Mouse (Mus musculus): Measurements from ENCODE around the gene Elovl1. TPM values are rescaled to one million over a fixed set of nuclear protein-coding genes. Genes with fewer than 3 reads are reported as not detected.

The Elovl1 gene
- 111 and 116 TPM in 2 replicates for polyA plus RNA-seq (2015; fragmentation: Nextera tagmentation; extraction: Ambion mirVana)

DNA sequence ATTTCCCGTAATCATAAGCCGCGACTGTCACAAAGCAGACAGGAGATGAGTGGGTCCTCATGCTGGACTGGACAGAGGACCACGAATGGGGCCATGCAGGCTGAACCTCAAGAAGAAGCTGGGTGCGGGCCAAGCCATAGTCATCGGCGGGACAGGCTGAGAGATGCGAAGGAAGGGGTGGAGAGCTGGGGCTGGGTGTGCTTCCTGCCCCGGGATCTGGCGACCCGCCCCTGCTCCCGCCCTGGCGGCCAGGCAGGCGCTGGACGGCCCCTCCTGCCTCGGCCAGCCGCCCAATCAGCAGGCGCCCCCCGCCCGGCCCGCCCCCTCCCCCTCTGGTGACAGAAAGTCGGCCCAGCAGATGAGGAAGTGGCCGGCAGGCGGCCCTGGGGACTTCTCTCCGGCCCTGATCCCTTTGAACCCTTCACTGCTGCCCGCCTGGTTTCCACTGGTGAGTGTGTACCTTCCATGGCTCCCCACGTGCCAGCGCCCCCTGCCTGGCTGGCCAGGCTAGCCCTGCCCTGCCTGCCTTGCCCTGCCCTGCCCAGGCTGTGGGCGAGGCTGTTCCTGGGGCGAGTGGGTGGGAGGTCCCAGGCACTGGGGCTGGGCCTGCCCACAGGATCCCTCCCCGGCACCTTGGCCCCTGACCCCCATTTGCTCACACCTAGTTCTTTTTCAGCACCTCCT lies at the start of gene Elovl1:
Gene Elovl1, plus strand, starts transcription at position 326 of the 684 bp plus-strand sequence.
- H3K4me1 ChIP-seq (replicated peaks; ENCODE audit: control insufficient read depth, insufficient read depth, low read length) = peaks cover 29% of the 10 kb centered on the region
- peaks cover 16% of the 10 kb centered on the region for H3K36me3 ChIP-seq (ENCODE audit: control insufficient read depth, insufficient read depth, low read length)
- peak within 1 kb of the TSS; percentile 84 for H3K4me2 ChIP-seq (ENCODE audit: low read depth, low read length)
- peak within 1 kb of the TSS; percentile 82 for H3K4me3 ChIP-seq (ENCODE audit: low read length)
- no peaks in the 10 kb centered on the region for H3K27me3 ChIP-seq (ENCODE audit: control insufficient read depth, insufficient read depth, low read depth, low read length)
- H3K9me3 ChIP-seq (ENCODE audit: control insufficient read depth, low read length) = no peaks in the 10 kb centered on the region
- ATAC-seq (ENCODE audit: low read depth) = peak; percentile 97
- H3K27ac ChIP-seq (ENCODE audit: low read length) = peak within 1 kb of the TSS; percentile 94
- under 1% methylated on average over 28 of the region's 31 CpGs for WGBS
- peak within 1 kb of the TSS; percentile 85 for H3K9ac ChIP-seq (ENCODE audit: low read length)

DNA sequence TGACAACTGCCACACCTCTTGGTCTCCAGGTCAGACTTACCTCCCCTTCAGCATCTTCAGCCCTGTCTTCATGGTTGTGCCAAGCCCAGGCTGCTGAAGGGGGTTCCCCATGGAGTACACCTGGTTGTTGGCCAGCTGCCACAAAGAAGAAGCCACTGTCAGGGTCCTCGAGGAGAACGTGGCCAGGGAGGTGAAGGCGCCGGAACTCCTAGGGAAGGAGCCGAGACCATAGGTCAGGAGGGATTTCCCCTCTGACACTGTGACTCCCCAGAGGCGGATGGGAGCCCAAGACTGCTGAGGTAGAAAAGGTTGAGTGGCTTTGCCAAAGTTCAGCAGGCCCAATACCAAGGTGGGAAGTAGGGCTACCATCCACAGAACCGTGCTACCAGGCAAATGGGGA lies 44.6 kb upstream of the Elovl1 start:
- 89% methylated on average over 7 of the region's 7 CpGs for WGBS
- no peak for ATAC-seq (ENCODE audit: low read depth)
- peaks cover 46% of the 10 kb centered on the region for H3K36me3 ChIP-seq (ENCODE audit: control insufficient read depth, insufficient read depth, low read length)
- H3K4me2 ChIP-seq (ENCODE audit: low read depth, low read length) = no peak overlapping the region
- H3K4me1 ChIP-seq (replicated peaks; ENCODE audit: control insufficient read depth, insufficient read depth, low read length) = no peaks in the 10 kb centered on the region
- H3K4me3 ChIP-seq (ENCODE audit: low read length) = no peak overlapping the region
- H3K9me3 ChIP-seq (ENCODE audit: control insufficient read depth, low read length) = no peaks in the 10 kb centered on the region
- no peak overlapping the region for H3K9ac ChIP-seq (ENCODE audit: low read length)
- no peaks in the 10 kb centered on the region for H3K27me3 ChIP-seq (ENCODE audit: control insufficient read depth, insufficient read depth, low read depth, low read length)
- H3K27ac ChIP-seq (ENCODE audit: low read length) = no peak overlapping the region

DNA sequence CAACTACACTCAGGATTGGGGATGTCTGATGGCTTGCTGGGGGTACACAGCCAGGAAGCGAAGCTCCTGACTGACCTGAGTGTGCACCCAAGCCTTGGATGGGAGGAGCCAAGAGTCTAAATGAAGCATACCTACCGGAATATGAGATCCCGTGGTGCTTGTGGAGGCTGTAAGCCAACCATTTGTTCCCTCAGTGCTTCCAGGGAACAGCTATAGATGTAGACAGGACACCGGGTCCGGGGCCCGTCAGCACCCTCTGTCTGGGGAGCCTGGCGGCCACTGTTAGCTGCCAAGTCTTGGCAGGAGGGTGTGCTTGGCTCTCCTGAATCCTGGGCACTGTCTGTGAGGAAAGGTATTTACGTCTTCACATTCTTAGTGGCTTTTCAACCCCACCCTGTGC lies 40.6 kb upstream of the Elovl1 start:
- ATAC-seq (ENCODE audit: low read depth) = no peak
- H3K4me3 ChIP-seq (ENCODE audit: low read length) = no peak overlapping the region
- no peak overlapping the region for H3K4me2 ChIP-seq (ENCODE audit: low read depth, low read length)
- H3K9ac ChIP-seq (ENCODE audit: low read length) = no peak overlapping the region
- no peaks in the 10 kb centered on the region for H3K9me3 ChIP-seq (ENCODE audit: control insufficient read depth, low read length)
- no peaks in the 10 kb centered on the region for H3K4me1 ChIP-seq (replicated peaks; ENCODE audit: control insufficient read depth, insufficient read depth, low read length)
- WGBS = 87% methylated on average over 8 of the region's 8 CpGs
- peaks cover 62% of the 10 kb centered on the region for H3K36me3 ChIP-seq (ENCODE audit: control insufficient read depth, insufficient read depth, low read length)
- H3K27me3 ChIP-seq (ENCODE audit: control insufficient read depth, insufficient read depth, low read depth, low read length) = no peaks in the 10 kb centered on the region
- no peak overlapping the region for H3K27ac ChIP-seq (ENCODE audit: low read length)

DNA sequence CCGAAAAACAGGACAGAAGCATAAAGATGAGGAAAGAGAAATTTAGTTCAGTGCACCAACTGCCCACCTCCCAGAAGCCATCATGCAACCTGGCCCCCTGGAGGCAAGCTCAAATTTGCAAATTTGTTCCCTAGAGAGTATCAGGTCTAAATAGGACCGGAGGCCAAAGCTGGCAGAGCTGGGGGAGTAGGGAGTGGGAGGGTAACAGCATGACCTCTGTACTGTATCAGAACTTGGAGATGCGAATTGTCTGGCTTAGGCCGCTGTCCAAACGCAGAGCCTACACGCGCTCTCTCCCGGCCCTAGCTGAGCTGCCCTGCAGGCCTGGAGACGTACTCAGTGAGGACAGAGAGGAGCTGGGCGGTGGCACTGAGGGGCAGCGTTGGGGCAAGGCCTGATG lies 37.7 kb upstream of the Elovl1 start:
- H3K4me2 ChIP-seq (ENCODE audit: low read depth, low read length) = no peak overlapping the region
- ATAC-seq (ENCODE audit: low read depth) = no peak
- WGBS = 92% methylated on average over 11 of the region's 11 CpGs

DNA sequence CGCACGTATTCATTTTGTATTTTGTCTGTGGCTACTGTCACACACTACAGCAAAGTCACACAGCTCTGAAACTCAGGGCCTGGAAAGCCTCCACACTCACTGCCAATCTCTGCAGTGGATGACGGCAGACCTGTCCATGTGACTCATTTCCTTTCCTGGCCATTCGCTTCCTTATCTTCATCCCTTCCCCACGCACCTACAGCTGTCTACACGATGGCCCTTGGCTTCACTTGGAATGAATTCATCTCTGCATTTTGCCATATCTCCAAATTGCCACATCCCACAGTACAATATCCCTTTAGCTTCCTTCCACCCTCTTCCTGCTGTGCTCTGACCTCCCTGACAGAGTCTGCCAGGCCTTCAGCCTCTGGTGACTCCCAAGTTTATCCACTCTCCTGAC lies 33.4 kb upstream of the Elovl1 start:
- Histone ChIP-seq H3K27me3 (ENCODE audit: control insufficient read depth, insufficient read depth, low read depth, low read length) (no peaks in the 10 kb centered on the region), H3K9me3 (ENCODE audit: control insufficient read depth, low read length) (no peaks in the 10 kb centered on the region), H3K9ac (ENCODE audit: low read length) (no peak overlapping the region), H3K4me2 (ENCODE audit: low read depth, low read length) (no peak overlapping the region), H3K4me1 (replicated peaks; ENCODE audit: control insufficient read depth, insufficient read depth, low read length) (0 out of 2 replicates have a peak, but pooled peaks cover 2% of the 10 kb centered on the region), H3K4me3 (ENCODE audit: low read length) (no peak overlapping the region), H3K27ac (ENCODE audit: low read length) (no peak overlapping the region), H3K36me3 (ENCODE audit: control insufficient read depth, insufficient read depth, low read length) (peaks cover 50% of the 10 kb centered on the region)
- WGBS = 80% methylated on average over 6 of the region's 6 CpGs
- no peak for ATAC-seq (ENCODE audit: low read depth)

More for the DNA sequence above, 37.7 kb upstream of the Elovl1 start:
- H3K9ac ChIP-seq (ENCODE audit: low read length) = no peak overlapping the region
- no peaks in the 10 kb centered on the region for H3K27me3 ChIP-seq (ENCODE audit: control insufficient read depth, insufficient read depth, low read depth, low read length)
- H3K4me1 ChIP-seq (replicated peaks; ENCODE audit: control insufficient read depth, insufficient read depth, low read length) = 0 out of 2 replicates have a peak, but pooled peaks cover 2% of the 10 kb centered on the region
- peaks cover 59% of the 10 kb centered on the region for H3K36me3 ChIP-seq (ENCODE audit: control insufficient read depth, insufficient read depth, low read length)
- no peaks in the 10 kb centered on the region for H3K9me3 ChIP-seq (ENCODE audit: control insufficient read depth, low read length)
- H3K27ac ChIP-seq (ENCODE audit: low read length) = no peak overlapping the region
- no peak overlapping the region for H3K4me3 ChIP-seq (ENCODE audit: low read length)

DNA sequence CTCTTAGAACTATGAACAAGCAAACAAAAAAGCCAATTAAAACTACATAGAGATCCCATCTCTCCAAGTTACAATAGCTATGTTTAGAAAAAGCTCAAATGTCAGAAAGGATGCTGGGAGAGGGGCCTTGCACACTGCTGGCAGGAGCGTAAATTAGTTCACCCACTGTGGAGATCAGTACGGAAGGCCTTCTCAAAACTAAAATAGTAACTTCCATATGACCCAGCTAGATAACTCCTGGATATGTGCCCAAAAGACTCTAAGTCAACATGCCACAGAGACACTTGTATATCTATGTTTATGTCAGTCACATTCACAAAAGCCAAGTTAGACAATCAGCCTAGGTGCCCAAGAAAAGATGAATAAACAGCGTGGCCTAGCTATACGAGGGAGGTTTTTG lies 32.6 kb upstream of the Elovl1 start:
- peak; percentile 42; the same call in 1 of the 2 replicates for ATAC-seq (ENCODE audit: low read depth)
- WGBS = 55% methylated on average over 4 of the region's 4 CpGs
- H3K27me3 ChIP-seq (ENCODE audit: control insufficient read depth, insufficient read depth, low read depth, low read length) = no peaks in the 10 kb centered on the region
- H3K4me3 ChIP-seq (ENCODE audit: low read length) = no peak overlapping the region
- H3K27ac ChIP-seq (ENCODE audit: low read length) = no peak overlapping the region
- no peaks in the 10 kb centered on the region for H3K9me3 ChIP-seq (ENCODE audit: control insufficient read depth, low read length)
- 0 out of 2 replicates have a peak, but pooled peaks cover 2% of the 10 kb centered on the region for H3K4me1 ChIP-seq (replicated peaks; ENCODE audit: control insufficient read depth, insufficient read depth, low read length)
- H3K9ac ChIP-seq (ENCODE audit: low read length) = no peak overlapping the region
- peaks cover 46% of the 10 kb centered on the region for H3K36me3 ChIP-seq (ENCODE audit: control insufficient read depth, insufficient read depth, low read length)
- H3K4me2 ChIP-seq (ENCODE audit: low read depth, low read length) = no peak overlapping the region

DNA sequence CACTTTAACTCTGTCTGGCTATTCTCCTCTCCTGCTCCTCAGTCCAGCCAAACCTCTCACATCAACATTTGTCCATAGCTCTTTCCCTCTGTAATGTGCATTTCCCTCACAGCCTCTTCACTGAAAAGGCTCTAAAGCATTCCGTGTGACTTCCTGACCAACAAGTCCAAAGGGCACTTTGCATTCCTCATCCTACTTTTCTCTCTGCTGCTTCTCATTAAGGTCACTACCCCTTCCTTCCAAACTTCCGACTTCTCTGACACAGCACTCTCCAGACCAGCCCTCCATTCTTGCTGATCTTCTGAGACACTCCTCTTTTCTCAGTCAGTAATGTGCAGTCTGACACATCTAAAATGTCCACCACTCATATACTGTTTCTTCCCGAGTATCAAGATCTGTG lies 31.5 kb upstream of the Elovl1 start:
- WGBS = 66% methylated on average over 3 of the region's 3 CpGs
- Histone ChIP-seq H3K4me3 (ENCODE audit: low read length) (no peak overlapping the region), H3K36me3 (ENCODE audit: control insufficient read depth, insufficient read depth, low read length) (peaks cover 39% of the 10 kb centered on the region), H3K27ac (ENCODE audit: low read length) (no peak overlapping the region), H3K4me1 (replicated peaks; ENCODE audit: control insufficient read depth, insufficient read depth, low read length) (0 out of 2 replicates have a peak, but pooled peaks cover 2% of the 10 kb centered on the region), H3K9ac (ENCODE audit: low read length) (no peak overlapping the region), H3K27me3 (ENCODE audit: control insufficient read depth, insufficient read depth, low read depth, low read length) (no peaks in the 10 kb centered on the region), H3K4me2 (ENCODE audit: low read depth, low read length) (no peak overlapping the region), H3K9me3 (ENCODE audit: control insufficient read depth, low read length) (no peaks in the 10 kb centered on the region)
- no peak for ATAC-seq (ENCODE audit: low read depth)

DNA sequence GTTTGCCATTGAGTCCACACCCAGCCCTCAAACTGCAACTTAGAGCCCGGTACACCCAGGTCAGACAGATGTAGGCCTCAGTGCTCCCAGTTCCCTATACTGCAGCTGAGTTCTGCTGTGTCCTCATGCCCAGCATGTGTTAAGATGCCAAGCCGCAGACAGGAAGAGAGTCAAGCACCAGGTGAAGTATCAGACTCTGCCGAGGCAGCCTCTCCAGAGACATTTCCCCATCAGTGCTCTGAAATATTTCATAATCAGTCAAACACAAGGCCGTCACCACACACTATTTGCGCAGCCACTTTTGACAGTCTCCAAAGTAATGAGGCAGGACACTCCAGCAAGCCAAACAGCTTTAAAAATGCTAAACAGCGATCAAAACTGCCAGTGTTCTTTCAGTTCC lies 29.5 kb upstream of the Elovl1 start:
- H3K9me3 ChIP-seq (ENCODE audit: control insufficient read depth, low read length) = no peaks in the 10 kb centered on the region
- peaks cover 30% of the 10 kb centered on the region for H3K36me3 ChIP-seq (ENCODE audit: control insufficient read depth, insufficient read depth, low read length)
- 0 out of 2 replicates have a peak, but pooled peaks cover 2% of the 10 kb centered on the region for H3K4me1 ChIP-seq (replicated peaks; ENCODE audit: control insufficient read depth, insufficient read depth, low read length)
- no peaks in the 10 kb centered on the region for H3K27me3 ChIP-seq (ENCODE audit: control insufficient read depth, insufficient read depth, low read depth, low read length)
- no peak overlapping the region for H3K4me3 ChIP-seq (ENCODE audit: low read length)
- H3K27ac ChIP-seq (ENCODE audit: low read length) = no peak overlapping the region
- 77% methylated on average over 6 of the region's 6 CpGs for WGBS
- H3K9ac ChIP-seq (ENCODE audit: low read length) = no peak overlapping the region
- ATAC-seq (ENCODE audit: low read depth) = no peak
- H3K4me2 ChIP-seq (ENCODE audit: low read depth, low read length) = no peak overlapping the region

DNA sequence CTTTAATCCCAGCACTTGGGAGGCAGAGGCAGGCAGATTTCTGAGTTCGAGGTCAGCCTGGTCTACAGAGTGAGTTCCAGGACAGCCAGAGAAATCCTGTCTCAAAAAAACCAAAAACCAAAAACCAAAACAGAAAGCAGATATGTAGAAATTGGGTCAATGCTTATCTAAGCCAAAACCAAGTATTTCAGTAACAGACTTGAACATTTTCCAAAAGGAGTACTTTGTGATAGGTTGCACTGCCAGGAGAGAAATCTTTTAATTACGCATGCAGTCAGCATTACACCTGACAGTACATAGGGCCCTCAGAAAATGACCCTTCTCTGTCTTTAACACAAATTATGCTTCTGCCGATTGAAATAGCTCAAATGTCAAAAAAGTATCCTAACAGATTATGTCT lies 26.5 kb upstream of the Elovl1 start:
- H3K36me3 ChIP-seq (ENCODE audit: control insufficient read depth, insufficient read depth, low read length) = peaks cover 26% of the 10 kb centered on the region

More for the DNA sequence above, 26.5 kb upstream of the Elovl1 start:
- Histone ChIP-seq H3K9ac (ENCODE audit: low read length) (no peak overlapping the region), H3K27ac (ENCODE audit: low read length) (no peak overlapping the region), H3K27me3 (ENCODE audit: control insufficient read depth, insufficient read depth, low read depth, low read length) (no peaks in the 10 kb centered on the region), H3K4me2 (ENCODE audit: low read depth, low read length) (no peak overlapping the region), H3K9me3 (ENCODE audit: control insufficient read depth, low read length) (no peaks in the 10 kb centered on the region), H3K4me1 (replicated peaks; ENCODE audit: control insufficient read depth, insufficient read depth, low read length) (no peaks in the 10 kb centered on the region), H3K4me3 (ENCODE audit: low read length) (no peak overlapping the region)
- 91% methylated on average over 3 of the region's 3 CpGs for WGBS
- ATAC-seq (ENCODE audit: low read depth) = no peak

All from lung, embryonic 16.5 days (tissue).